Mouse (Mus musculus) neural tube, embryonic 14.5 days (tissue): ENCODE results near the gene Foxf2. TPM values are rescaled to one million over a fixed set of nuclear protein-coding genes. Genes with fewer than 3 reads are reported as not detected.

Experiments
- ATAC-seq: fragments of 200-750 bp; cut with Nextera tagmentation; 2 replicates; pipeline ENCODE4 v1.8.0; 2017; ENCODE audit warnings: low read depth, mild to moderate bottlenecking, moderate TSS enrichment, moderate library complexity
- H3K27ac ChIP-seq: fragments of 300-500 bp; sonication (generic); 2 replicates; pipeline ENCODE4 v1.5.1; 2014; ENCODE audit warnings: low read depth, mild to moderate bottlenecking, control low read depth, low read length, moderate library complexity, mixed read lengths
- H3K27me3 ChIP-seq: fragments of 300-500 bp; sonication (generic); 2 replicates; pipeline ENCODE4 v1.6.1; 2014; ENCODE audit warnings: low read length; ENCODE audit not compliant: control insufficient read depth, insufficient read depth
- H3K36me3 ChIP-seq: fragments of 300-500 bp; sonication (generic); 2 replicates; pipeline ENCODE4 v1.6.1; 2014; ENCODE audit warnings: low read length, mixed read lengths; ENCODE audit not compliant: control insufficient read depth, insufficient read depth
- H3K4me1 ChIP-seq: fragments of 300-500 bp; sonication (generic); 2 replicates; pipeline ENCODE4 v1.6.1; 2014; ENCODE audit warnings: low read length; ENCODE audit not compliant: control insufficient read depth, insufficient read depth
- H3K4me2 ChIP-seq: fragments of 300-500 bp; sonication (generic); 2 replicates; pipeline ENCODE4 v1.6.1; 2014; ENCODE audit warnings: mild to moderate bottlenecking, low read depth, low read length, control low read depth
- H3K4me3 ChIP-seq: fragments of 300-500 bp; sonication (generic); 2 replicates; pipeline ENCODE4 v1.5.1; 2014; ENCODE audit warnings: low read depth, low read length, control low read depth, mixed read lengths
- H3K9ac ChIP-seq: fragments of 300-500 bp; sonication (generic); replicated peaks from 2 replicates; pipeline ENCODE4 v1.6.1; 2014; ENCODE audit warnings: low read depth, mild to moderate bottlenecking, control low read depth, low read length, mixed read lengths
- H3K9me3 ChIP-seq: fragments of 300-500 bp; sonication (generic); 2 replicates; pipeline ENCODE4 v1.6.1; 2016; ENCODE audit warnings: low read length; ENCODE audit not compliant: control insufficient read depth
- WGBS: fragments of 180-500 bp; shearing (Covaris S2); extraction: QIAGEN DNeasy Blood & Tissue Kit; methylation state at CpG from one replicate; pipeline ENCODE4 v1.1.7; 2014; 5-methylcytosine and 5-hydroxymethylcytosine counted together
- polyA plus RNA-seq: library from polyadenylated mRNA; unstranded; fragments of >200 nt; fragmentation: Nextera tagmentation; extraction: Ambion mirVana; gene quantifications from 2 replicates; pipeline ENCODE4 v1.2.1, GENCODE M21; 2014

Foxf2 gene
- polyA plus RNA-seq, 1 experiment from 2014 or later, result 3.4 TPM

DNA sequence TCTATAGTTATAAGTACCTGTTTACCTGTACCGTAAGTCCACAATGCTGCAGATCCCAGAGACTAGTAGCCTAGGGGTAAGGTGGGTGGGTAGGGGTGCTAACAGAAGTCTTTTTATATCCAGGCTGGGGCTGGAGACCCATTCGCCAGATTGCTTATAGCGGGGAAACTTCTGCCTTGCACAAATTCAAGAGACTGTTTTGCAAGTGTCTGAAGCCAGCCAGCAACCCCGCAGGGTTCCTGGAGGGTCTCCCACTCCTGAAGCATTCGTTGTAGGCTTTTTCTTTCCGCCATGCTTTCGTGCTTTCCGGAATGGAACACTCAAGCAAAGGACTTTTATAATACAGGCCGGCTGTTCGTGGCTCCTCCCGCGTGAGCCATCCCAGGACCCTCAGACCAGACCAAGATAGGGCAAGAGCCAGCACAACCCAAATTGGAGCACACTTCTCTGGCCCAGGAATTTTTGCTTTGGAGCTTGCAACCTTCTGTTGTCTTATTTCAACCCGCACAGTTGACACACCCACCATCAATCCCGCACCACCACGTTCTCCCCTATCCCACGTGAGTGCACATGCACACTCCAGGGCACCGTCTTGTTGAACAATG lies 10.0 kb upstream of the Foxf2 start:
- Histone ChIP-seq H3K36me3 (no peaks in the 10 kb centered on the region), H3K4me3 (no peak overlapping the region), H3K4me2 (no peak overlapping the region; the same call in 1 of the 2 replicates), H3K4me1 (no peaks in the 10 kb centered on the region), H3K9me3 (no peaks in the 10 kb centered on the region), H3K27me3 (peaks cover 73% of the 10 kb centered on the region), H3K9ac (no peak overlapping the region), H3K27ac (no peak overlapping the region)
- no peak for ATAC-seq
- 2% methylated on average over 17 of the region's 17 CpGs for WGBS

DNA sequence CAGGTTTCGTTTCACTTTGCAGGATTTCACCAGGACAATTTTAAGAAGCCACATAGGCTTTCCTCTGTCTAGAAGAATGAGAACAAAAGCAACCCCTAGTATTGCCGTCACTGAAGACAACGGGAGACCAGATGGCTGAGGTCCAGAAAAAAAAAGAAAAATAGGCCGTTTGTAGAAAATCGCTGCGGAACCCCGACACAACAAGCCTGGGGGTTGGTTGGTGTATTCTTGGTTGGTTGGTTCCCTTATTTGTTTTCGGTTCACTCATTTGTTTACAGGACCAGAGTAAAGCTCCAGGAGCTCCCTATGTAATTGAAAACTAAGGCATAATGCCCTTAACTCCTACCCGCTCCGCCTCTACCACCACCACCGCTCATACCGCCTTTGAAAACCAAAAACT lies 7.6 kb upstream of the Foxf2 start:
- Histone ChIP-seq H3K27me3 (peaks cover 81% of the 10 kb centered on the region), H3K36me3 (no peaks in the 10 kb centered on the region), H3K4me3 (0 out of 2 replicates have a peak overlapping the region, but pooled peaks have one; percentile 17), H3K4me2 (peak overlapping the region; percentile 41), H3K9me3 (no peaks in the 10 kb centered on the region), H3K9ac (no peak overlapping the region), H3K4me1 (no peaks in the 10 kb centered on the region), H3K27ac (no peak overlapping the region)
- 0 out of 2 replicates have a peak, but pooled peaks have one; percentile 3 for ATAC-seq
- WGBS, result under 1% methylated on average over 12 of the region's 12 CpGs

DNA sequence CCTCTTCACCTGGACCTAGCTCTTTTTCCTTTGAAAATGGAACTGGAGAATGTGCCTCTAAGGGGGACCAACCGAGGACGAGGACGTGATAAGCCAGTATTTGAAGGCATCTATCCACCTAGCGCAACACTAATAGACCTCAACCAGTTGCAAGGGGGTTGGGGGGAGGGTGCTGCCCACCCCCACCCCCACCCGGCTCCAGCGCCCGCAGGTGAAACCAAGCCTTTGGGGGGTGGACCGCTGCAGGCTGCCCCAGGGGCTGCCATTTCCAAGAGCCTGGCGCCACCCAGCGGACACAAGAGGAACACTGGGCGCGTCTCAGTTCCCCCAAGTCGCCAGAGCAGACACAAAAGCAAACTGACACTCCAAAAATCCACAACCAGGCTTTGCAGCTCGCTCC lies 7.2 kb upstream of the Foxf2 start:
- peaks cover 81% of the 10 kb centered on the region for H3K27me3 ChIP-seq
- no peak overlapping the region for H3K27ac ChIP-seq
- 0% methylated on average over 14 of the region's 14 CpGs for WGBS
- peak overlapping the region; percentile 41 for H3K4me2 ChIP-seq
- no peak overlapping the region for H3K9ac ChIP-seq
- no peaks in the 10 kb centered on the region for H3K4me1 ChIP-seq
- ATAC-seq, result peak; percentile 63
- no peaks in the 10 kb centered on the region for H3K9me3 ChIP-seq
- H3K36me3 ChIP-seq, result no peaks in the 10 kb centered on the region
- 0 out of 2 replicates have a peak overlapping the region, but pooled peaks have one; percentile 17 for H3K4me3 ChIP-seq

DNA sequence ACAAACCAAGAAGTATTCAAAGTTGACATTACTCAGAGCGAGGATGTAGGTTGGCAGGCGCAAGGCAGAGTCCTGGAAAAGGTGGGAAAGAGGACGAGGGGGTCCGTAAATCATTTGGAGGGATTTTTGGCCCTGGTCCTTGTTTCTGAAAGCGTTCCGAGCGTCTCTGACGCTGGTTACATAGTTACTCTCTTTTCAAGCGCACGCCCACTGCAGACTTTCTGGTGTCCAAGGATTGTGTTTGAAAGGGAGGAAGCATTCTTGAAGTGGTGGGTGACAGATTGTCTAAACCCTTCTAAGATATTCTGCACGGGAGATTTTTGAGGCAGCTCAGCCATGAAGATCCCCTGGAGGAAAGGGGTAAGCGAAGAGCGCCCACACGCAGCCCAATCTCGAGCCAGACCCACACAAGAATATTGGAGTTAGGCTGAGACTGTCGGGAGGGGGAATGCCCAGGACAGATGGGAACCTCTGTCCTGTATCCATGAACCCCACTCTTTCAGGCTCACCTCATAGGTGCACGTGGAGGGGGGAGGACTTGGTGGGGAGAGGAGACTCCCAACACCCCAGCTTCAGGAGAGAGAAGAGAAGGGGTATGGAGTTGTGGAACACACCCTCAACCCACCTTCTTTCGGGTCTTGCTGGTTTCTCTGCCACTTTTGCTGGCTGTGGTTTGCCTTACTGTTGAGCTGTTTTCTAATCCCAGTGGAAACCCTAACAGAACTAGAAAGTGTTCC lies 6.5 kb upstream of the Foxf2 start:
- Histone ChIP-seq H3K4me3 (no peak overlapping the region), H3K27ac (no peak overlapping the region)

DNA sequence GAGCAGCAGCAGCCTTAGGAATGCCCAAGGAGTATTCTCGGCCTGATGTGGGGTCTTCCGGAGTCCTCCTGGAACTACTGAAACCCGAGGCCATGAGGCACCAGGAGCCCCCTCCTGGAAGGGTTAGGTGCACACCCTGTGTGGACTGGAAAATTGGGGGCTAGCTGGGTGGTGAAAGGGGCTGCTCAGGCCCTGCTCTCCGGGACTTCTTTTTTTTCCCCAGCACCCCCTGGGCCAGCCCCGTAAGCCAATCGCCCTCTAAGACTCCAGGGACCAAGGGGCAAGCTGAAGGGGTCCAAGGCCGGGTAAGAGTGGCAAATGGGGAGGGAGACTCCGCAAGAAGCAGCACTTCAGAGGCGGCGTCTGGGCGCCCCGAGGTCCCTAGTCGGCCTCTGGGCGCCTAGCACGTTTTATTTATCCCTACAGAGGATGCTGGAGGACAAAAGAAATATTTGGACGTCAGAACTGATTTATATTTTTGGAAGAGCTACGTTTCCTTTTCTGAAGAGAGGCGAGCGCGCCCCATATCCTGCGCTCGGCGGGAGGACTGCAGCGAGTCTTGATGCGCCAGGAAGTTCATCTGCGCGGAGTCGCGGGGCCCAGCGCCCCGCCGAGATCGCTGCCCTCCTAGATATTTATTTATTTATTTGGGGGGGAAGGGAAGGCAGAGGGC lies 5.7 kb upstream of the Foxf2 start:
- H3K36me3 ChIP-seq, result no peaks in the 10 kb centered on the region
- under 1% methylated on average over 33 of the region's 33 CpGs for WGBS
- no peak overlapping the region for H3K9ac ChIP-seq
- H3K9me3 ChIP-seq, result no peaks in the 10 kb centered on the region
- H3K4me3 ChIP-seq, result no peak overlapping the region
- H3K27me3 ChIP-seq, result peaks cover 85% of the 10 kb centered on the region
- H3K4me1 ChIP-seq, result no peaks in the 10 kb centered on the region
- H3K4me2 ChIP-seq, result peak overlapping the region; percentile 19; the same call in 1 of the 2 replicates
- H3K27ac ChIP-seq, result no peak overlapping the region
- ATAC-seq, result 0 out of 2 replicates have a peak, but pooled peaks have one; percentile 7

More for the DNA sequence above, 6.5 kb upstream of the Foxf2 start:
- H3K4me2 ChIP-seq, result no peak overlapping the region
- H3K4me1 ChIP-seq, result no peaks in the 10 kb centered on the region
- no peak for ATAC-seq
- no peaks in the 10 kb centered on the region for H3K9me3 ChIP-seq
- peaks cover 85% of the 10 kb centered on the region for H3K27me3 ChIP-seq
- no peak overlapping the region for H3K9ac ChIP-seq
- no peaks in the 10 kb centered on the region for H3K36me3 ChIP-seq
- WGBS, result 2% methylated on average over 18 of the region's 18 CpGs

DNA sequence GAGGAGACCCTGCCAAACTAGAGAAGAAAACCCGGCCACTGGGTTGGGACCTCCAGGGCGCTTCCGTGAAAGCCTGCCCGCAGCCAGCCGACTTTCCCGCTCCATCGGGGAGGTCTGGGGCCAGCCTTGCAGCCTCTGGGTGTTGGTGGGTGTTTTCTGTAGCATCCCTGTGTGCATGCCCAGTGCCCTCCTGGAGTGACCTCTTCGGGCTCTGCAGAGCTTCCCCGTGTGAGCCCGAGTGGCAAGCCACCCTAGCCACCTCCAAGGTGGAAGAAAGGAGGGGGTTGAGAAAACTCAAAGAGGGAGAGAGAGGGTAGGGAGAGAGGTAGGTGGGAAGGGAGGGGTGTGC lies 5.1 kb upstream of the Foxf2 start:
- Histone ChIP-seq H3K4me1 (peaks cover 3% of the 10 kb centered on the region; the same call in 1 of the 2 replicates), H3K9ac (no peak overlapping the region), H3K9me3 (no peaks in the 10 kb centered on the region), H3K27me3 (peaks cover 82% of the 10 kb centered on the region), H3K4me3 (no peak overlapping the region), H3K36me3 (no peaks in the 10 kb centered on the region), H3K4me2 (peak overlapping the region; percentile 19; the same call in 1 of the 2 replicates), H3K27ac (no peak overlapping the region)
- WGBS, result under 1% methylated on average over 10 of the region's 10 CpGs
- no peak for ATAC-seq

DNA sequence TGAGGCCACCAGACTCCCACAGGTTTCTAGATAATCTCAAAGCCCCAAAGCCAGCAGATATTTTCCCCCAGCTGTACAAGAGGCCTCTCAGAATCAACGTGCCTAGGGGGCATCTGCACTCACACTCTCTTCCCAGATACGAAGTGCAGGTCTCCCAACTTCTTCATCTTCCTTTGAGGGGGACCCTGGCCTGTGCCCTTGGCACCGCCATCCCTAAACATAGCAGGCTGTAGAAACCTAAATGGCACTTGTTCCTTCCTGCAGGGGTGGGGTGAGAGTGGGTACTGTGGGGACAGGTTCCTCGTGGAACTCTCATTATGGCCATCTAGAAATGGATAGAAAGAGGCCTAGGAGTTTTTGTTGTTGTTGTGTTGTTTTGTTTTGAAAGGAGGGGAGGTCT lies 4.7 kb upstream of the Foxf2 start:
- no peak overlapping the region for H3K4me3 ChIP-seq
- H3K27me3 ChIP-seq, result peaks cover 84% of the 10 kb centered on the region
- no peaks in the 10 kb centered on the region for H3K9me3 ChIP-seq
- H3K4me1 ChIP-seq, result peaks cover 7% of the 10 kb centered on the region; the same call in 1 of the 2 replicates
- H3K27ac ChIP-seq, result no peak overlapping the region
- H3K4me2 ChIP-seq, result no peak overlapping the region
- WGBS, result 8% methylated on average over 4 of the region's 4 CpGs
- H3K36me3 ChIP-seq, result no peaks in the 10 kb centered on the region
- no peak for ATAC-seq
- H3K9ac ChIP-seq, result no peak overlapping the region

DNA sequence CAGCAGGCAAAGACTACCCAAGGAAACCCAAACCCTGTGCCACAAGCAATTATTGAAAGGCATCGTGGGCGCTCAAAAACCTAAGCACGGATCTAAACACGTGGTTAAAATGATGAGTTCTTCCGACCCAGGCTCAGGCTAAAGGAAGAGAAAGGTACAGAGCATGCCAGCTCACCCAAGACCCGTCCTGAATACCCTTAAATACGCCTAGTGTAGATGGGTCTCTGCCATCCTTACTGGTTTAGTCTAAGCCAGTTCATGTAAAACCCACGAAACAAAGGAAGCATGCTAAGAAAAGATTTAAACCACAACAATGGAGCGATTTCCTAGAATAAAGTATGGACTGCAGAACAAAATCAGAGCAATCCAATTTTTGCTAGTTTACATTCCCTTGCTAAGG lies 3.9 kb upstream of the Foxf2 start:
- Histone ChIP-seq H3K27me3 (peaks cover 80% of the 10 kb centered on the region), H3K9me3 (no peaks in the 10 kb centered on the region), H3K4me1 (peaks cover 12% of the 10 kb centered on the region; the same call in 1 of the 2 replicates), H3K27ac (no peak overlapping the region), H3K4me3 (no peak overlapping the region), H3K4me2 (no peak overlapping the region), H3K9ac (no peak overlapping the region), H3K36me3 (no peaks in the 10 kb centered on the region)
- no peak for ATAC-seq
- 4% methylated on average over 9 of the region's 9 CpGs for WGBS

DNA sequence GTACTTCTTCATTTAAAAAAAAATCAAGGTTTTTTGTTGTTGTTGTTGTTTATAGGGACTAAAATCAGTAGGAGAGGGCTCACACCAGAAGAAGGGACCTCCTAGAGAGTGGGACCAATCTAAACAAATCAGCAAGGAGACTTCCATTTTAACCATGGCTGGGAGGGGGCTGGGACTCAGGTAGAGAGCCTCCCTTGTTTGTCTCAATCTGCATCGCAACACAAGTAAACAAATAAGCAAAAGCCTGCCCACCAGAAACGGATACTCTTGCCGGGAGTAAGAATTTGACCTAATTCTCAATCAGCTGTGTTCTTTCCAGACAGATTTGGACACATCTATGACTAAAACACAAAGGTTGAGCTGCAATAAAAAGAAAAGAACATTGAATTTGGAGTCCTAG lies 3.2 kb upstream of the Foxf2 start:
- WGBS, result 8% methylated on average over 3 of the region's 3 CpGs
- H3K9me3 ChIP-seq, result no peaks in the 10 kb centered on the region
- ATAC-seq, result no peak

More for the DNA sequence above, 3.2 kb upstream of the Foxf2 start:
- Histone ChIP-seq H3K4me3 (no peak overlapping the region), H3K4me1 (peaks cover 12% of the 10 kb centered on the region; the same call in 1 of the 2 replicates), H3K4me2 (no peak overlapping the region), H3K9ac (no peak overlapping the region), H3K27ac (no peak overlapping the region), H3K27me3 (peaks cover 80% of the 10 kb centered on the region), H3K36me3 (no peaks in the 10 kb centered on the region)
